Mouse (Mus musculus): ENCODE measurements around the gene Ak7. TPM values are rescaled to one million over a fixed set of nuclear protein-coding genes. Genes with fewer than 3 reads are reported as not detected.
A peak's percentile ranks its signal among the peaks of the same experiment; 100 is the strongest.

Gene Ak7
- polyA plus RNA-seq, 1 experiment = not detected

DNA sequence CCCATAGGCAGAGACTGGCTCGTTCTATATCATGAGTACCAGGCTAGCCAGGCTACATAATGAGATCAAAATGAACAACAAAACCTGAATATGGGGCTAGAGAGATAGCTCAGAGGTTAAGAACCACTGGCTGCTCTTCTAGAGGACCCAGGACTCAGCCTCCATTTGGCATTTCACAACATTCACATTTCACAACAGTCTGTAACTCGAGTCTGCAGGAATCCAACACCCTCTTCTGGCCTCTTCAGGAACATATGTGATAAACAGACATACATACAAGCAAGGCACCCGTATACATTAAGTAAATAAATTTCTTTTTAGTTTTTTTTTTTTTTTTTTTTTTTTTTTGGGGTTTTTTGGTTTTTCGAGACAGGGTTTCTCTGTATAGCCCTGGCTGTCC is 17.2 kb upstream of the Ak7 start:
- H3K4me3 ChIP-seq (replicated peaks) = no peak overlapping the region
- TF ChIP-seq TAL1 (IDR thresholded peaks at IDR 0.05; ENCODE audit: low read length) = no peak
- TF ChIP-seq GATA1 (IDR thresholded peaks at IDR 0.05; ENCODE audit: low read length) = no peak
- H3K27me3 ChIP-seq (ENCODE audit: control insufficient read depth) = no peaks in the 10 kb centered on the region
- H3K9me3 ChIP-seq (ENCODE audit: control insufficient read depth, low read length) = no peaks in the 10 kb centered on the region
- peaks cover 27% of the 10 kb centered on the region for H3K4me1 ChIP-seq (ENCODE audit: control insufficient read depth)
- peaks cover 5% of the 10 kb centered on the region; the same call in 1 of the 2 replicates for H3K36me3 ChIP-seq (ENCODE audit: control insufficient read depth)

DNA sequence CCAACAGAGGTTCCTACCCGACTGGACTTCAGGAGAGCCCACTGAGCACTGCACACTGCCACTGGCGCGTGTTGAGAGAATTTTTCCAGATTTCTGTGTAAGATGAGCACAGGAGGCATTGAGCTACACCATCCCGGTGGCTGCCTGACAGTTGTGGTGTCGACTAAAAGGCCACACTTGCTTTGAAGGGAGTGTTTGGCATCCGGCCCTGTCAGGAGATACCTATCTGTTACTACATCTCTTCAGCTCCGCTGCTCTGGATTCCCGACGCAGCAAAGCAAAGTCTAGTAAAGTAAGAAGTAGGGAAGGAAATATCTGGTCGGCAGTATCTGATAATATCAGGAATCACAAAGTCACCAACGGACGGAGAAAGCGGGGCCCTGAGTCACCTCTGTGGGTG is 16.3 kb upstream of the Ak7 start:
- TF ChIP-seq TAL1 (IDR thresholded peaks at IDR 0.05; ENCODE audit: low read length) (no peak), GATA1 (IDR thresholded peaks at IDR 0.05; ENCODE audit: low read length) (no peak)
- no peak overlapping the region for H3K4me3 ChIP-seq (replicated peaks)
- peaks cover 20% of the 10 kb centered on the region for H3K4me1 ChIP-seq (ENCODE audit: control insufficient read depth)
- peaks cover 3% of the 10 kb centered on the region for H3K9me3 ChIP-seq (ENCODE audit: control insufficient read depth, low read length)
- H3K36me3 ChIP-seq (ENCODE audit: control insufficient read depth) = peaks cover 8% of the 10 kb centered on the region
- no peaks in the 10 kb centered on the region for H3K27me3 ChIP-seq (ENCODE audit: control insufficient read depth)

DNA sequence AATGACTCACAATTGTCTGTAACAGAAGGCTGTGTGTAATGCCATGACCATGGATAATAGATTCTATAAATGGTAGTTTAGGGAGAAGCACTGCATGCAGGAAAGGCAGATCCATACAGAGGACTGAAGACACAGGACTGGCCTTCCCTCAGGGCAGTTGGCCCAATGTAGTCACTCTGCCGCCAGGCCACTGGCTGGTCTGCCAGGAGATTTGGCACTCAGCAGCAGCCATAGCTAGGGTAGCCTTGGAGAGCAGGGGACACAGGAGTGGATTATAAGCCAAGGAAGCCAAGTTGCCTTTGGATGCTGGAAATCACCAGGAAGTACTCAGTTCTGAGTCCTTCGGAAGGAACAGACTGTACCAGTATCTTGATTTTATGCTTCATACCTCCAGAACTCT is 11.8 kb upstream of the Ak7 start:
- H3K27me3 ChIP-seq (ENCODE audit: control insufficient read depth) = no peaks in the 10 kb centered on the region
- TF ChIP-seq TAL1 (IDR thresholded peaks at IDR 0.05; ENCODE audit: low read length) = no peak
- no peak for TF ChIP-seq GATA1 (IDR thresholded peaks at IDR 0.05; ENCODE audit: low read length)

DNA sequence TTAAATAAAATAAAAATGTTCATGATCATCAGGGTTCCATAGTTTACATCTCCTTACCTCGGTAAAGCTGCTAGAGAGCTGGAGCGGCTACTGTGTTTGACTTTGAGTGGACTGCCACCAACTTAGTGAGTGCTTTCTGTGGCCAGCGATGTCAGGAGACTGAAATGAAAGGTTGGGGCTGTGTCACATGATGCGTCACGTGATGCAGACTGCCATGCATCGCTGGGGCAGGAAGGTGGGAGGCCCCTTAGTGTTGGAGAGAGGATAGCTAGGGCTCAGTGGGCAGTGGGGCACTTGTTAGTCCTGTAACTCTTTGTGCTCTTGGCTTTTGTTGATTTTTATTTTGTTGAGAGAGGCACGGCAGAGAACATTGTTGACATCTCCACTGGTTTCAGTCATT is 9.9 kb upstream of the Ak7 start:
- Histone ChIP-seq H3K36me3 (ENCODE audit: control insufficient read depth) (peaks cover 16% of the 10 kb centered on the region), H3K4me3 (replicated peaks) (no peak overlapping the region), H3K4me1 (ENCODE audit: control insufficient read depth) (no peaks in the 10 kb centered on the region; the same call in 1 of the 2 replicates), H3K9me3 (ENCODE audit: control insufficient read depth, low read length) (peaks cover 3% of the 10 kb centered on the region), H3K27me3 (ENCODE audit: control insufficient read depth) (no peaks in the 10 kb centered on the region)
- TF ChIP-seq TAL1 (IDR thresholded peaks at IDR 0.05; ENCODE audit: low read length) = no peak
- TF ChIP-seq GATA1 (IDR thresholded peaks at IDR 0.05; ENCODE audit: low read length) = no peak

More for the DNA sequence above, 11.8 kb upstream of the Ak7 start:
- Histone ChIP-seq H3K9me3 (ENCODE audit: control insufficient read depth, low read length) (peaks cover 3% of the 10 kb centered on the region), H3K36me3 (ENCODE audit: control insufficient read depth) (peaks cover 8% of the 10 kb centered on the region), H3K4me3 (replicated peaks) (no peak overlapping the region), H3K4me1 (ENCODE audit: control insufficient read depth) (no peaks in the 10 kb centered on the region; the same call in 1 of the 2 replicates)

DNA sequence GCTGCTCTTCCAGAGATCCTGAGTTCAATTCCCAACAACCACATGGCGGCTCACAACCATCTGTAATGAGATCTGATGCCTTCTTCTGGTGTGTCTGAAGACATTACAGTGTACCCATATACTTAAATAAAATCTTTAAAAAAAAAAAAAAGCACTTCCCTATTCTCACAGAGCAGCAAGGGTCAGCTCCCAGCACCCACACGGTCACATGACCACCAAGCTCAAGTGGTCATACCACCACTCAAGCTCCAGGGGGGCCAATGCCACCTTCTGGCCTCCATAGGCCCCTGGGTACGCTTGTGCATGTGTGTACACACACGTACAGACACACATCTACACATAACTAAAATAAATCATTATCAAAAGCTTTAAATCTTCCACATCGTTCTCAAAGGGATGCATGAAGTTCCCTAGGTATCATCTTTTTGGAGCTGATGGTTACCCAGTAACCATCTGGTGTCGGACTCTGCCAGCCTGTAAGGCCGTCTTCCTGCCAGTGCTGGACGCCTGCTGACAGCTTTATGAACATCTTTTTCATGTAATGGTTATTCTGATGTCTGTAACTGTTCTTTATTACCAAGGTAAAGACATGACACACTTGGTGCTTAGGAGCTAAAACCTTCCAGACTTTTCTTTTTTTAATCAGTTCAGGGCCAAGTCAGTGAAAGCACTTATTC is 8.5 kb upstream of the Ak7 start:
- peaks cover 3% of the 10 kb centered on the region for H3K9me3 ChIP-seq (ENCODE audit: control insufficient read depth, low read length)
- H3K27me3 ChIP-seq (ENCODE audit: control insufficient read depth) = no peaks in the 10 kb centered on the region
- peaks cover 13% of the 10 kb centered on the region for H3K36me3 ChIP-seq (ENCODE audit: control insufficient read depth)
- H3K4me1 ChIP-seq (ENCODE audit: control insufficient read depth) = no peaks in the 10 kb centered on the region; the same call in 1 of the 2 replicates
- TF ChIP-seq GATA1 (IDR thresholded peaks at IDR 0.05; ENCODE audit: low read length) (no peak), TAL1 (IDR thresholded peaks at IDR 0.05; ENCODE audit: low read length) (no peak)
- H3K4me3 ChIP-seq (replicated peaks) = no peak overlapping the region

DNA sequence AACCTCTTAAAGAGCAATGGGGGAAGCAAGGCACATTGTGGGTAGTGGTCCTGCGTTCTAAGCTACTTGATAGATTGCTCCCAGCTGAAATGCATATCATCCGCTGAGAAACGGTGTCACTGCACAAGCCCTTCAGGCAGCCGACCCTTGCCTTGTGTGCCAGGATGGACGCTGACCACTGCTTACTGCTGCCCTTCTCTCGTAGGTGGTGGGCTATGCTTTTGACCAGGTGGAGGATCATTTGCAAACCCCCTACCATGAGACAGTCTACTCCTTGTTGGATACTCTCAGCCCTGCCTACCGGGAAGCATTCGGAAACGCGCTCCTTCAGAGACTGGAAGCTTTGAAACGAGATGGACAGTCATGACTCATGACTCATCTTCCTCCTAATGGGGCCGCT is 5.3 kb upstream of the Ak7 start:
- Histone ChIP-seq H3K9me3 (ENCODE audit: control insufficient read depth, low read length) (no peaks in the 10 kb centered on the region), H3K4me1 (ENCODE audit: control insufficient read depth) (peaks cover 6% of the 10 kb centered on the region), H3K36me3 (ENCODE audit: control insufficient read depth) (peaks cover 8% of the 10 kb centered on the region), H3K4me3 (replicated peaks) (no peak overlapping the region), H3K27me3 (ENCODE audit: control insufficient read depth) (no peaks in the 10 kb centered on the region)
- TF ChIP-seq GATA1 (IDR thresholded peaks at IDR 0.05; ENCODE audit: low read length) (no peak), TAL1 (IDR thresholded peaks at IDR 0.05; ENCODE audit: low read length) (no peak)

DNA sequence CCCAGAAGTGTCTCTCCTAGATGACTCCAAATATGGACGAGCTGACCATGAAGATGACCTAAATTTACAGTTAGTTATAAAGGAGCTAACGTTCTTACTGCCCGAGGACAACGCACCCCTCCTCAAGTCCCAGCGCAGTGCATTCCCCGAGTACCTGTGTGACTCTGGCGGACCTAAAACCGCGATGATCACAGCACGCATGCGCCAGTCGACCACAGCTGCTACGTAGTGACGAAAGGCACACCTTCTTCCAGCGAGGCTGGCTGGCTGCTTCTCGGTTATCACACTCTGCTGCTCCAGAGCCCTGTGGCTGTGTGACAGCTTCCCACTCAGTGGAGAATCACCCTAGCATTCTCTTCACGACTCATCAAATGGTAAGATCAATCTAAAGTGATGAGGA is 12.8 kb downstream of the Ak7 start:
- H3K9me3 ChIP-seq (ENCODE audit: control insufficient read depth, low read length) = no peaks in the 10 kb centered on the region
- TF ChIP-seq TAL1 (IDR thresholded peaks at IDR 0.05; ENCODE audit: low read length) = no peak
- TF ChIP-seq GATA1 (IDR thresholded peaks at IDR 0.05; ENCODE audit: low read length) = no peak

DNA sequence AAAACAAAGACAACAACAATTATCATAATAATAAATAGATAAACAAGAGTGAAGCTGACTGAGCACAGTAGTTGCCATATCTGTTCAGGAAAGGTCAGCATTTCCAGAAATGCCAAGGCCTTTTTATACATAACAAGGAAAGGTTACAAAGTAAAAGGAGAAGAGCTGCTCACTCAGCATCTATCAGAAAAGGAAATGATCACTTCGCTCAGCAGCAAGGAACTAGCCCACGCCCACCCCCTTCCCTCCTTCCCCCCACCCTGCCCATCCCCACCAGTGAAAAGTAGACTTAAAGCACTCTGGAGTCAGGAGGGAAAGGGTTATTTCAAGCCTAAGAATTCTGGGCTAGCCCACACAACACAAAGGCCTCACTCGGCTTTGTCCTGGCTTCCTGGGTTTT is 14.4 kb downstream of the Ak7 start:
- no peak for TF ChIP-seq GATA1 (IDR thresholded peaks at IDR 0.05; ENCODE audit: low read length)
- TF ChIP-seq TAL1 (IDR thresholded peaks at IDR 0.05; ENCODE audit: low read length) = no peak
- H3K9me3 ChIP-seq (ENCODE audit: control insufficient read depth, low read length) = no peaks in the 10 kb centered on the region
- H3K27me3 ChIP-seq (ENCODE audit: control insufficient read depth) = peaks cover 3% of the 10 kb centered on the region
- no peak overlapping the region for H3K4me3 ChIP-seq (replicated peaks)
- H3K4me1 ChIP-seq (ENCODE audit: control insufficient read depth) = peaks cover 36% of the 10 kb centered on the region
- no peaks in the 10 kb centered on the region for H3K36me3 ChIP-seq (ENCODE audit: control insufficient read depth)

More for the DNA sequence above, 12.8 kb downstream of the Ak7 start:
- Histone ChIP-seq H3K27me3 (ENCODE audit: control insufficient read depth) (peaks cover 5% of the 10 kb centered on the region), H3K36me3 (ENCODE audit: control insufficient read depth) (no peaks in the 10 kb centered on the region), H3K4me1 (ENCODE audit: control insufficient read depth) (peaks cover 21% of the 10 kb centered on the region), H3K4me3 (replicated peaks) (peak overlapping the region; percentile 34)

DNA sequence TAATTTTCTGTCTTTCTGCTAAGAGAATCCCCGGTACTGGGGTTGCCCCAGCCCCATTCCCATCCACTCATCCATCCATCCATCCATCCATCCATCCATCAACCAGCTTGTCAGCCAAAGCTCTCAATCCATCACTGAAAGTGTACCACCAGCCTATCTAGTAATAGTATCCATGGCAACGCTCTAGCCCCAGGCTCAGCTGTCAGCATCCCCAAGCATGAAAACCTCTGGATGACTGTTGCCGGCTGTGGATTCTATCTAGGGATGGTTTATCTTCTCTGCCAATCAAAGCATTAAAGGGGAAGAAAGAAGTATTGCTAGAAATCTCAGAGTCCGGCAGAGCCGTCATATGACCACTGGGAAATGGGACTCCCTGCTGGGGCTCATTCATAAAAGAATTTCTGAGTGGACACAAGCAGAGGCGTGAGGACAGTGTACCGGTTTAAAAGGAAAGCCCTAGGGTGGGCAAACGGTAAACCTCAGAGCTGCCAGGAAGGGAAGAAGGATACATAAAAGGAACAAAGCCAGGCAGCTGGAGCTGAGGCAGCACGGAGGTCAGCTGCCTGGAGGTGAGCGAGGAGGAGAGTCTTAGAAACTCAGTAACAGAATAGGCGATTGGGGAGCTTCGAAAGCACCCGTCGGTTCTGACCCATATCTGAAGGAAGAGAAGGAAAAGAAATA is 15.8 kb downstream of the Ak7 start:
- Histone ChIP-seq H3K9me3 (ENCODE audit: control insufficient read depth, low read length) (no peaks in the 10 kb centered on the region), H3K4me3 (replicated peaks) (no peak overlapping the region), H3K36me3 (ENCODE audit: control insufficient read depth) (no peaks in the 10 kb centered on the region), H3K4me1 (ENCODE audit: control insufficient read depth) (peaks cover 48% of the 10 kb centered on the region), H3K27me3 (ENCODE audit: control insufficient read depth) (no peaks in the 10 kb centered on the region)
- TF ChIP-seq GATA1 (IDR thresholded peaks at IDR 0.05; ENCODE audit: low read length) = no peak
- TF ChIP-seq TAL1 (IDR thresholded peaks at IDR 0.05; ENCODE audit: low read length) = no peak

Data from erythroblast, embryonic 14.5 days (primary cell).